Mouse (Mus musculus): ENCODE measurements at regions not wholly inside any gene's neighbourhood (a gene's known extent, or its start where the extent isn't known, plus 50 kb on each side); places are given as distances from the start of the nearest gene placed in this dataset.

DNA sequence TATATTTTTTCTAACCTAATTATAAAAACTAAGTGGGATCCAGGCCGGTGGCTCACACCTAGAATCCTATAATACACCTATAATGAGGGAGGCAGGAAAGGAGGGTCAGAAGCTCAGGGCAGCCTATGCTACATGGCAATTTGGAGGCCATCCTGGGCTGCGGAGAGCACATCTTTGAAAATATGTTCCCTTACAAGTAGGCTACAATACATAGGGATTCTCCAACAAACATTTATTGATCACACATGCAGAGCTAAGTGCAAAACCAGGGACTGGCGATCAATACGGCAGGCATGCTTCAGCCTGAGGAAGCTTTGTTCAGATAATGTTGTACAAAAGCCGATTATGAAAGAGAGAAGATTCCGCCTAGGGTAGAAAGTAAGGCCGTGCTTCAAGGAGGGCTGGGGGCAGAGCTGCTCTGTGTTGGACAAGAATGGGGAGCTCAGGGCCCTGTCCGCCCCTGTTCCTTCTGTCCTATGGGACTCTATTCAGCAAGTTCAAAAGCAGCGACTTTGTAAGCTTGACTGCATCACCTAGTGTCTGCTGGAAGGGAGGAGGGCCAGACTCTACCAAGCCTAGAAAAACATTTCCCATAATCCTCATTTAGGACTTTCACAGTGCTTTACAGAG lies 53.4 kb upstream of the Sgk1 start:
- DNase-seq (ENCODE audit: low spot score in 2 of 2), result no peak

DNA sequence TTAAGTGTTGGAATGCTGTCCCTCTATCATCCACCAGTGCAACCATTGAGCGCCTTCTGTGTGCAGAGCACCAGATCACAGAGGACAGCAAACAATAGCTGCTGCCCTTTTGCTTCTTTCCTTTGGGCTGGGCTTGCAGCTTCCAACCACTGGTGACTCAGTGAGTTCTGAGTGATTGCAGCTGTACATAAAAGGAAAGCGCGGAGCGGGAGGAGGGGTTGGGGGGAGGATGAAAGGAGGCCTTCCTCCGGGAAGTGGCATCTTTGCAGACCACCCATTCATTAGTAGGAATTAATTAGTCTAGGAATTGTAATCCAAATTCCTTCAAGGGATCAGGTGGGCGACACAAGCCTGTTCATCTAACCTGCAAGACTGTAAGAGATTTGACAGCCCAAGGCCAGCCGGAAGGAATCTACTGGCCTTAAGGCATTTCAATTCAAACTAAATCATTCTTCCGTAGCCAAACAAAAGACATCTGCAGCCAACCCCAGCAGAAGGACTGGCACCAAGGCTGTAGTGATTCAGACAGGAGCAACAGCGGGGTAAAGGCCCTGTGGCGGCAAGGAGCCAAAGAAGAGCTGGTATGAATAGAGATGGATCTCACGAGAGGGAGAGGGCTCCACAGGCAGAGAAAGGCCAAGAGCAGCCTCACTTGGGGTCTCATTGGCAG lies 52.8 kb upstream of the Sgk1 start:
- no peak for DNase-seq (ENCODE audit: low spot score in 2 of 2)

DNA sequence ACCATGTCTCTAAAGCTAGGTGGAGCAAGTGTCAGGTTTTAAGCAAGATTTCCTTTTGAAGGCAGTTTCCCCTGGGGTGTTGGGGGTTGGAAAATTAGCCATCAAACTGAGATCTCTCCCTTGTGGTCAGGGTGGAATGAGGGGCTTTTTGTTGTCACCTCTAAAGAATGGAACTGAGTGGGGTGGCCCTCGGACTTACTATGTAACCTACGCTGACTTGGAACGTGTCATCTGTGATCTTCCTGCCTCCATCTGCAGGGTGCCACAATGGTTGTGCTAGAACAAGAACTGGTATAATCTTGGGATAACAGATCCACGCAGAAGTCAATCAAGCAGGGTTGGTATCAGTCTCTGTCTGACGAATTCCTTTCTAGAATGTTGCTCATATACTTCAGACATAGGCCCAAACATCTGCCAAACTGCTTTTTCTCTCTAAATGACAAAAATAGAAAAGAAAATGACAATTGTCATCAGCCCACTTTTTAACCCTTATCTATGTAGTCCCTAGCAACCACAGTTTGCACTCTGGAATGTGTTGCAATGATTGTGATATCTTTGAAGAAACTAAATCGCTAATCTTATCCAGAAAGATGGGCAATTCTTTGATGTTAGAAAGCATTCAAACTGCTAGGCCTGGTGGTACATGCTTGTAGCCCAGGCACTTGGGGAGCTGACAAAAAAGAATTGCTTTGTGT lies 50.8 kb upstream of the Sgk1 start:
- no peak for DNase-seq (ENCODE audit: low spot score in 2 of 2)

All from adrenal gland, postnatal 4 days (tissue).